In the genomic region with DNA sequence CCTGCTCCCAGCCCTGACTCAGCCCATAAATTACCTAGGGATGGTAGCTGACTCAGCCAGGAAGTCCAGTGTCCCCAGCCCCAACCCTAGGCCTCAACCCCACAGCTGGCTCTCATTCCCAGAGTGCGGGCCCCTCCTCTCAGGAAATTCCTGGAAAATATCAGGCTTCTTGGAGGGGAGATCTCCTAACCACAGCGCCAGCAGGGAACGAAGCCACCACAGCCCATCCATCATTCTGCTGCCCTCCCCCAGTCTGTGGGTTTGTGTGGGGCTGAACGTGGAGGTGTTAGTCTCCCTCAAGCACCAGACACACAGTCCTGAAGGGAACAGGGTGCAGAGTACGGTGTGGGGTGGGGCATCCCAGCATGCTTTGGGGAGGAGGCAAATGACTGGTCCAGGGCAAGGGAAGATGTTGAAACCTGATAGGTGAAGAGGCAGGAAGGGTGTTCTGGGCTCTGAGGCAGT, we compare ENCODE assay signal across 8 mouse cellular contexts.
DNase-seq lines count a peak whose midpoint lies in the region; ATAC-seq and TF ChIP-seq lines count a peak whose summit lies in the region.

No protein-coding gene starts in this region.

- H3K36me3 ChIP-seq in kidney, embryonic 16.5 days (ENCODE audit: insufficient read depth, low read length), result no peaks in the 10 kb centered on the region

- intact Hi-C loops in heart, postnatal 25 days (cut with DNase I), result no loop called here

- TF ChIP-seq CTCF in embryonic fibroblast, embryonic 13.5 days (IDR thresholded peaks at IDR 0.05; ENCODE audit: borderline replicate concordance, insufficient read depth, low read length), result no peak

- peak; percentile 95 for ATAC-seq in kidney, embryonic 16.5 days (ENCODE audit: low FRiP score, low TSS enrichment)
- no peak for ATAC-seq in CD4-positive, CD25-positive, alpha-beta regulatory T cell, adult 4 months

- no peak overlapping the region for H3K4me3 ChIP-seq in embryonic fibroblast, embryonic 13.5 days (ENCODE audit: insufficient read depth, low read length)
- no peak overlapping the region for H3K4me3 ChIP-seq in kidney, embryonic 16.5 days (ENCODE audit: low read length)

- peaks cover 11% of the 10 kb centered on the region for H3K4me1 ChIP-seq in embryonic fibroblast, embryonic 13.5 days (ENCODE audit: control insufficient read depth, insufficient read depth, low read length)
- H3K4me1 ChIP-seq in kidney, embryonic 16.5 days (ENCODE audit: insufficient read depth, low read length), result peaks cover 28% of the 10 kb centered on the region

- H3K9ac ChIP-seq in kidney, embryonic 16.5 days (replicated peaks; ENCODE audit: low read length), result no peak overlapping the region

- peak; percentile 97 for DNase-seq in heart, adult 11 months
- no peak for DNase-seq in heart, postnatal 25 days (ENCODE audit: low spot score)
- DNase-seq in lung, postnatal 36 days, result peak; percentile 60
- DNase-seq in right cerebral cortex, postnatal 4 days, result no peak
- DNase-seq in thymus, postnatal 0 days (ENCODE audit: low spot score), result no peak

- no peaks in the 10 kb centered on the region; the same call in none of the 2 replicates for H3K9me3 ChIP-seq in kidney, embryonic 16.5 days (ENCODE audit: low read length)

- no peak; the same call in 1 of the 2 replicates for TF ChIP-seq POLR2A in embryonic fibroblast, embryonic 13.5 days (IDR thresholded peaks at IDR 0.05; ENCODE audit: low read depth, low read length)

- H3K4me2 ChIP-seq in kidney, embryonic 16.5 days (replicated peaks; ENCODE audit: low read depth, low read length), result no peak overlapping the region; the same call in 1 of the 2 replicates

- WGBS in kidney, embryonic 16.5 days, result 10% methylated on average over 5 of the region's 5 CpGs

- no peaks in the 10 kb centered on the region for H3K27me3 ChIP-seq in kidney, embryonic 16.5 days (ENCODE audit: insufficient read depth, low read length)

- peak overlapping the region; percentile 66 for H3K27ac ChIP-seq in embryonic fibroblast, embryonic 13.5 days (ENCODE audit: insufficient read depth, low read length)
- peak overlapping the region; percentile 81 for H3K27ac ChIP-seq in kidney, embryonic 16.5 days (ENCODE audit: low read length)

Comparison
In these comparisons a context has a peak if more than half of its experiments do, and no peak if none do; other contexts are left out.
1. DNase-seq: peak in heart, adult 11 months (single experiment) and lung, postnatal 36 days (single experiment); none in heart, postnatal 25 days (single experiment), right cerebral cortex, postnatal 4 days (single experiment) and thymus, postnatal 0 days (single experiment).